Mouse (Mus musculus) forebrain, embryonic 16.5 days (tissue): ENCODE data around the gene Gys1. TPM values are rescaled to one million over a fixed set of nuclear protein-coding genes. Genes with fewer than 3 reads are reported as not detected.

Source experiments
- ATAC-seq: fragments of 200-750 bp; cut with Nextera tagmentation; 2 replicates; pipeline ENCODE4 v1.8.0; 2017; ENCODE audit warnings: mild to moderate bottlenecking, moderate library complexity
- H3K27ac ChIP-seq: fragments of 300-500 bp; sonication (generic); 2 replicates; pipeline ENCODE4 v1.5.1; 2014; ENCODE audit warnings: low read length, control low read depth
- H3K27me3 ChIP-seq: fragments of 300-500 bp; sonication (generic); replicated peaks from 2 replicates; pipeline ENCODE4 v1.6.1; 2014; ENCODE audit warnings: low read length; ENCODE audit not compliant: control insufficient read depth, insufficient read depth
- H3K36me3 ChIP-seq: fragments of 300-500 bp; sonication (generic); 2 replicates; pipeline ENCODE4 v1.6.1; 2014; ENCODE audit not compliant: control insufficient read depth, insufficient read depth
- H3K4me1 ChIP-seq: fragments of 300-500 bp; sonication (generic); replicated peaks from 2 replicates; pipeline ENCODE4 v1.6.1; 2014; ENCODE audit warnings: low read length; ENCODE audit not compliant: control insufficient read depth, insufficient read depth
- H3K4me2 ChIP-seq: fragments of 300-500 bp; sonication (generic); 2 replicates; pipeline ENCODE4 v1.6.1; 2014; ENCODE audit warnings: mild to moderate bottlenecking, low read length, control low read depth
- H3K4me3 ChIP-seq: fragments of 300-500 bp; sonication (generic); replicated peaks from 2 replicates; pipeline ENCODE4 v1.5.1; 2014; ENCODE audit warnings: mild to moderate bottlenecking, low read length, control low read depth
- H3K9ac ChIP-seq: fragments of 300-500 bp; sonication (generic); replicated peaks from 2 replicates; pipeline ENCODE4 v1.6.1; 2014; ENCODE audit warnings: low read depth, low read length, control low read depth
- H3K9me3 ChIP-seq: fragments of 300-500 bp; sonication (generic); 2 replicates; pipeline ENCODE4 v1.6.1; 2016; ENCODE audit warnings: low read length; ENCODE audit not compliant: control insufficient read depth
- WGBS: fragments of 180-500 bp; shearing (Covaris S2); extraction: QIAGEN DNeasy Blood & Tissue Kit; methylation state at CpG from one replicate; pipeline ENCODE4 v1.1.7; 2014; 5-methylcytosine and 5-hydroxymethylcytosine counted together
- polyA plus RNA-seq: library from polyadenylated mRNA; unstranded; fragments of >200 nt; fragmentation: Nextera tagmentation; extraction: Ambion mirVana; gene quantifications from 2 replicates; pipeline ENCODE4 v1.2.1, GENCODE M21; 2015

Gene Gys1
- polyA plus RNA-seq, 1 experiment from 2014 or later: 19.9 TPM

DNA sequence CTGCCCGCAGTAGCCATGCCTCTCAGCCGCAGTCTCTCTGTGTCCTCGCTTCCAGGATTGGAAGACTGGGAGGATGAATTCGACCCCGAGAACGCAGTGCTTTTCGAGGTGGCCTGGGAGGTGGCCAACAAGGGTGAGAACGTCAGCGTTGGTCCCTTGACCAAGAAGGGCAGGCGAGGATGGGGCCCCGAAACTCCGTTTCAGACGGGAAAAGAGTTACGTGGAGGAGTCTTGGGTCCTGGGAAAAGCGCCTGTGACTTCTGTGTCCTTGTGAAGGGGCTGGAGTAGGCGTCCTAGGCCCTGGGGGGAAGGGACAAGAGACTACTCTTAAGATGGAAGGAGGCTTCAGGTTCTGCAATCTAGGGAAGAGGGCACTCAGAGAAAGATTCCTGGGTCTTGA is 394 bp downstream of the Gys1 start:
- H3K4me3 ChIP-seq: peak overlapping the region; percentile 62
- WGBS: under 1% methylated on average over 16 of the region's 16 CpGs
- peaks cover 26% of the 10 kb centered on the region for H3K4me1 ChIP-seq
- no peaks in the 10 kb centered on the region for H3K9me3 ChIP-seq
- peak overlapping the region; percentile 79 for H3K9ac ChIP-seq
- H3K27ac ChIP-seq: peak overlapping the region; percentile 41; the same call in 1 of the 2 replicates
- H3K36me3 ChIP-seq: peaks cover 3% of the 10 kb centered on the region; the same call in 1 of the 2 replicates
- H3K27me3 ChIP-seq: no peaks in the 10 kb centered on the region
- peak overlapping the region; percentile 83 for H3K4me2 ChIP-seq
- ATAC-seq: peak; percentile 21

DNA sequence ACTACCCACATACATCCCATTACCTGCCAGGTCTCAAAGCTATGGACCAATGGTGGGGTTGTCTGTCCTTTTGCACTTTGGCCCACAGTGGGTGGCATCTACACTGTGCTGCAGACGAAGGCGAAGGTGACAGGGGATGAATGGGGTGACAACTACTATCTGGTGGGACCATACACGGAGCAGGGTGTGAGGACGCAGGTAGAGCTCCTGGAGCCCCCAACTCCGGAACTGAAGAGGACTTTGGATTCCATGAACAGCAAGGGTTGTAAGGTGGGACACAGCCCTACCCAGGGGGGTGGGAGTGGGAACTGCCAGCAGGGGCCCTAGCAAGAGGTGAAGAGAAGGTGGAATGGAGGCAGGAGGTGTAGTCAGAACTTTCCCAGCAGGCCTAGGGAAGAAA is 1.8 kb downstream of the Gys1 start:
- 92% methylated on average over 5 of the region's 5 CpGs for WGBS
- H3K4me2 ChIP-seq: no peak overlapping the region
- H3K4me3 ChIP-seq: no peak overlapping the region
- no peaks in the 10 kb centered on the region for H3K27me3 ChIP-seq
- H3K4me1 ChIP-seq: peaks cover 26% of the 10 kb centered on the region
- ATAC-seq: no peak
- H3K9ac ChIP-seq: no peak overlapping the region
- H3K9me3 ChIP-seq: no peaks in the 10 kb centered on the region
- H3K36me3 ChIP-seq: no peaks in the 10 kb centered on the region
- no peak overlapping the region for H3K27ac ChIP-seq

DNA sequence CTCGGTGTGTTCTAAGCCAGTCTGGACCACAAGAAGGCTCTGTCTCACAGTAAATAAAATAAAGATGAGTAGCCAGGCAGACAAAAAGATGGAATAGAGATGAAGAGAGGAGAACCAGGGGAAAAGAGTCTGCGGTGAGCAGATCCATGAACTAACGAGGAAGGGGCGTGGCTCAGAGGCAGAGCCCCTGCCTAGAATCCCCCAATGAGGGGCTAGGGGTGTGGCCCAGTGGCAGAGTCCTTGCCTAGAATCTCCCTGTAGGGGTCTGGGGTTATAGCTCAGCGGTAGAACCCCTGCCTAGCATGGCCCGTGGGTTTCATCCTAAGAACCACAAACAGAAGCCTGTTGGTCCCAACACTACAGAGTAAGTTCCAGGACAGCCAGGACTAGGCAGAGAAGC is 2.4 kb downstream of the Gys1 start:
- peaks cover 26% of the 10 kb centered on the region for H3K4me1 ChIP-seq
- no peak overlapping the region for H3K4me2 ChIP-seq
- H3K36me3 ChIP-seq: no peaks in the 10 kb centered on the region
- no peak overlapping the region for H3K9ac ChIP-seq
- no peaks in the 10 kb centered on the region for H3K27me3 ChIP-seq
- no peak overlapping the region for H3K27ac ChIP-seq
- H3K4me3 ChIP-seq: no peak overlapping the region
- H3K9me3 ChIP-seq: no peaks in the 10 kb centered on the region
- 28% methylated on average over 6 of the region's 6 CpGs for WGBS
- ATAC-seq: no peak

DNA sequence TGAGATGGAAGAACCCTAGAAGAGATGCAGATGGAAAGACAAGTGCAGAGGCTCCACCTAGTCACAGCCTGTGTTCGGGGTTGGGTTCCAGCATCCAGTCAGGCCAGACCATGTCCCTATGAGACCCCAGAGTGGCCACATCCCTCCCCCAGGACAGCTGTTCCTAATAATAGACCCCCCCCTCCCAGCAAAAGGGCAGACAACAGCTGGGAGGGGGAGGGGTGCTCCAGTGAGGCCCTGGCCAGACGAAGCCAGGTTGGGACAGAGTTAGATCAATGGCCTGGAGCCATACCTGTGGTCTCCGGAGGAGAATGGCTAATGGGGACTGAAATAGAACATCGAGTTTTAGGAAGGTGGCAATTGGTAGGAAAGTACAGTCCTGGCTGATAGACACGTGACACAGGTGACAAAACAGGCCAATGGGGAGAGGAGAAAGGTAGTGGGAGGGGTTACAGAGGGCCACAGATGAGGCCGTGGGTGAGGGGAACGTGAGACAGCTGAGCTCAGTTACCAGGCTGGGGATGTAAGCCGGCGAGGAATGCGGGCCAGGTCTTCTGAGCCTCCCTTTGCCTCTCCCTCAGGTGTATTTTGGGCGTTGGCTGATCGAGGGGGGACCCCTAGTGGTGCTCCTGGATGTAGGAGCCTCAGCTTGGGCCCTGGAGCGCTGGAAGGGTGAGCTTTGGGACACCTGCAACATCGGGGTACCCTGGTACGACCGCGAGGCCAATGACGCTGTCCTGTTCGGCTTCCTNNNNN is 3.1 kb downstream of the Gys1 start, which contains the start of gene Ruvbl2:
Ruvbl2 (minus strand) TSS at position 576 of the 756 bp plus-strand sequence.
- Histone ChIP-seq H3K36me3 (no peaks in the 10 kb centered on the region), H3K4me2 (no peak within 1 kb of the TSS), H3K27me3 (no peaks in the 10 kb centered on the region), H3K27ac (no peak within 1 kb of the TSS), H3K9ac (no peak within 1 kb of the TSS), H3K4me1 (peaks cover 25% of the 10 kb centered on the region), H3K9me3 (no peaks in the 10 kb centered on the region), H3K4me3 (no peak within 1 kb of the TSS)
- no peak for ATAC-seq
- 18% methylated on average over 19 of the region's 19 CpGs for WGBS

DNA sequence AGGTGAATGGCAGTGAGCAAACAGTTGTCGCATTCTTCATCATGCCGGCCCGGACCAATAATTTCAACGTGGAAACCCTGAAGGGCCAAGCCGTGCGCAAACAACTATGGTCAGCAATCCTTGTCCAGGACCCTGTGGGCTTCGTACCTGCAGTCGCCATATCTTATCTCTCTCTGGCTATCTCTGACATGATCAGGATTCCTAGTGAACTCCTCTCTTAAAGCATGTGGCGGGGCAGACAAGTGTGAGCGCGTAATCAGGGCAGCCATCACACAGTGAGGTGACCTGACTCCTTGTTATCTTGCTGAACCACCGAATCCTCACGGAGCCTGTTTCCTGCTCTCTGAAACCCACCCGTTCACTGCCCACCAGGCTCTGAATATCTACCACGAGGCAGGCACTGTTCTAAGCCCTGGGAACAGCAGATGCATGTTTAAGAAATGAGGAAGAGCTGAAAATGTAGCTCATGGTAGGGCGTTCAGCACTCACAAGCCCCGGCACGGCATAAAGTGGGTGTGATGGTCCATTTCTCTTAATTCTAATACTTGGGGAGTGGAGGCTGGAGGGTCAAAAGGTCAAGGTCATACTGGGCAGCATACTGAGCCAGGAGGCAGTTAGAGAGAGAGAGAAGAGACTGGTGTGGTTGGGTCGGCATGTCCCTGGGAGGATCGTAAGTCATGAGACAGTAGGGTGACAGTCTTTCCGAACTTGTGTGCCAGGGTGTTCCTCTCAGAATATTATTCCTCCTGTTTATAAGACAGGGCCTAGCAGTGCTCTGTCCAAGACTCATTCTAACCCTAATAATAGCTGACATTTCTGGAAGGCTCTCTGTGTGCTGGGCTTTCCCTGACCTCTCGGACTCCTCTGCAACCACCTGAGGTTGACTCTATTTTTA is 9.1 kb downstream of the Gys1 start:
- Histone ChIP-seq H3K9ac (no peak overlapping the region), H3K27ac (no peak overlapping the region), H3K4me3 (no peak overlapping the region), H3K9me3 (no peaks in the 10 kb centered on the region), H3K27me3 (no peaks in the 10 kb centered on the region), H3K4me1 (no peaks in the 10 kb centered on the region), H3K36me3 (0 out of 2 replicates have a peak, but pooled peaks cover 3% of the 10 kb centered on the region), H3K4me2 (no peak overlapping the region)
- 90% methylated on average over 22 of the region's 22 CpGs for WGBS
- ATAC-seq: no peak

DNA sequence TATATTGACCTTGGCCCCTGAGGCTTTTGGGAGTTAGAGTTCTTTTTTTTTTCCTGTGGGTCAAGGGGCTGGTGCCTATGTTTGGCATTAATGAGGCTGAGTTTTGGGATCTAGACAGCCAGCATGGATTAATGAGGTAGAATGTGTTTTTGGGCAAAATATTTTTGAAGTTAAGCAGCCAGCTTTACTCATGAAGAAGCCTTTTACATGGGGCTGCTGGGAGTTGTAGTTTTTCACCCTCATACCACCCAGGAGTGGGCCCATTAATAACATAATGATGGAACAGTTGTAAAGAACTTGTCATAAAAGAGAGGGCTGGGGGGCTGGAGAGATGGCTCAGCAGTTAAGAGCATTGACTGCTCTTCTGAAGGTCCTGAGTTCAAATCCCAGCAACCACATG is 11.9 kb downstream of the Gys1 start:
- no peak for ATAC-seq
- Histone ChIP-seq H3K36me3 (0 out of 2 replicates have a peak, but pooled peaks cover 3% of the 10 kb centered on the region), H3K9ac (no peak overlapping the region)

DNA sequence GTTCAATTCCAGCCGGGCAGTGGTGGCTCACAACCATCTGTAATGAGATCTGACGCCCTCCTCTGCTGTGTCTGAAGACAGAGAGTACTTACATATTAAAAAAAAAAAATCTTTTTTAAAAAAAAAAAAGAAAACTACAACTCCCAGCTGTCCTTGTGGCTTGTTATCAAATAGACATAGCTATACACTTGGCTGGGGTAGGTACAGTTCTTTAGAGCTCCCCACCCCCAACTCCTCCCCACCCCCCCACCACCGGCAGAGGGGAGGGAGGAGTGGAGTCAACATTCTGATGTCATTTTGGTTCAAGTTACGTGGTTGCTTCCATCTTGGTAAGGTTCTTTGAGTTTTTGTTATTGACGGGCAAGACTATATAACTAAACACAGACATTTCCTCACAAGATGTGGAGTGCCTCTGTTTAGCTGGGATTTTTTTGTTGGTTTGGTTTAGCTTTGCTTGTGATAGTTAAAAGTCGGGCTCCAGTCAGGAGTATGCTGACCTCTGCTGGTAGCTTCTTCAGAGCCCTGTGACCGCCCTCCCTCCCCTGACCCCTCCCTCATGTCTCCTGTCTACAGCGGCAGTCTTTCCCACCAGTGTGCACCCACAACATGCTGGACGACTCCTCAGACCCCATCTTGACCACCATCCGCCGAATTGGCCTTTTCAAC is 12.8 kb downstream of the Gys1 start:
- Histone ChIP-seq H3K9ac (no peak overlapping the region), H3K4me1 (no peaks in the 10 kb centered on the region), H3K27ac (no peak overlapping the region), H3K27me3 (no peaks in the 10 kb centered on the region), H3K4me3 (no peak overlapping the region), H3K9me3 (no peaks in the 10 kb centered on the region), H3K36me3 (0 out of 2 replicates have a peak, but pooled peaks cover 3% of the 10 kb centered on the region), H3K4me2 (no peak overlapping the region)
- 41% methylated on average over 11 of the region's 11 CpGs for WGBS
- no peak for ATAC-seq

More for the DNA sequence above, 11.9 kb downstream of the Gys1 start:
- no peak overlapping the region for H3K4me3 ChIP-seq
- H3K4me2 ChIP-seq: no peak overlapping the region
- no peak overlapping the region for H3K27ac ChIP-seq
- H3K4me1 ChIP-seq: no peaks in the 10 kb centered on the region
- H3K27me3 ChIP-seq: no peaks in the 10 kb centered on the region
- H3K9me3 ChIP-seq: no peaks in the 10 kb centered on the region

DNA sequence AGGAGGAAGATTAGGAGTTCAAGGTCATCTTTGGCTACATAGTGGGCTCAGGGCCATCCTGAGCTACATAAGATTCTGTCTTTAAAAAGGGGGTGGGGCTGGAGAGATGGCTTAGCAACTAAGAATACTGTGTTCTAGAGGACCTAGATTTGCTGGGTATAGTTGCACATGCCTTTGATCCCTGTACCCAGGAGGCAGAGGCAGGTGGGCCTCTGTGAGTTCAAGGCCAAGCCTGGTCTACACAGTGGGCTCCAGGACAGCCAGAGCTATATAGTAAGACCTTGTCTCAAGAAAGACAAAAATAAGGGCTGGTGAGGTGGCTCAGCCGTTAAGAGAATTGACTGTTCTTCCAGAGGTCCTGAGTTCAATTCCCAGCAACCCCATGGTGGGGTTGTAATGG is 15.3 kb downstream of the Gys1 start:
- Histone ChIP-seq H3K27ac (no peak overlapping the region), H3K36me3 (0 out of 2 replicates have a peak, but pooled peaks cover 3% of the 10 kb centered on the region), H3K27me3 (no peaks in the 10 kb centered on the region), H3K4me2 (no peak overlapping the region), H3K4me1 (no peaks in the 10 kb centered on the region), H3K9ac (no peak overlapping the region), H3K9me3 (no peaks in the 10 kb centered on the region), H3K4me3 (no peak overlapping the region)
- WGBS: 100% methylated on average over 1 of the region's 1 CpGs
- no peak for ATAC-seq
